Mouse (Mus musculus) myocyte (in vitro differentiated cells): ENCODE results near the gene Utp11.

ENCODE experiments used
- POLR2A ChIP-seq: IDR thresholded peaks from one replicate; pipeline ENCODE4 v1.6.1; 2011; ENCODE audit warnings: low read depth, mild to moderate bottlenecking, control low read depth, moderate library complexity; ENCODE audit not compliant: insufficient read length
- POLR2AphosphoS2 ChIP-seq: IDR thresholded peaks from one replicate; pipeline ENCODE4 v1.6.1; 2011; ENCODE audit warnings: low read depth, control low read depth; ENCODE audit not compliant: insufficient read length

- TF ChIP-seq POLR2A (no peak), POLR2AphosphoS2 (no peak)
Observed at GRCm38 (mm10) chr4:124742839-124743238, 49.4 kb upstream of the Utp11 start.
